ENCODE assay signal across 8 mouse cellular contexts in genomic region chr2:164496847-164497690, GRCm38 (mm10). TPM values are rescaled to one million over a fixed set of nuclear protein-coding genes. Genes with fewer than 3 reads are reported as not detected.
DNase-seq lines count a peak whose midpoint lies in the region; ATAC-seq and TF ChIP-seq lines count a peak whose summit lies in the region.

Pigt (plus strand) TSS chr2:164497520.

- no peak for TF ChIP-seq CTCF in brain, embryonic 14.5 days (IDR thresholded peaks at IDR 0.05; ENCODE audit: borderline replicate concordance, extremely low read depth, insufficient read depth, insufficient read length)
- TF ChIP-seq CTCF in liver, adult 2 months (IDR thresholded peaks at IDR 0.05; ENCODE audit: low read depth, low read length): no peak

- H3K36me3 ChIP-seq in heart, embryonic 11.5 days (ENCODE audit: control insufficient read depth, insufficient read depth, low read length): peaks cover 10% of the 10 kb centered on the region
- H3K36me3 ChIP-seq in kidney, embryonic 16.5 days (ENCODE audit: insufficient read depth, low read length): peaks cover 15% of the 10 kb centered on the region
- peaks cover 4% of the 10 kb centered on the region; the same call in 1 of the 2 replicates for H3K36me3 ChIP-seq in liver, adult 2 months (ENCODE audit: control insufficient read depth, insufficient read depth, low read length)

- H3K27me3 ChIP-seq in heart, embryonic 11.5 days (ENCODE audit: control insufficient read depth, insufficient read depth, low read length): no peaks in the 10 kb centered on the region
- H3K27me3 ChIP-seq in kidney, embryonic 16.5 days (ENCODE audit: insufficient read depth, low read length): no peaks in the 10 kb centered on the region
- no peaks in the 10 kb centered on the region for H3K27me3 ChIP-seq in liver, adult 2 months (ENCODE audit: control insufficient read depth, insufficient read depth, low read length)

- peak within 1 kb of the TSS; percentile 74 for H3K4me3 ChIP-seq in heart, embryonic 11.5 days (ENCODE audit: low read depth, low read length)
- peak within 1 kb of the TSS; percentile 88 for H3K4me3 ChIP-seq in kidney, embryonic 16.5 days (ENCODE audit: low read length)
- H3K4me3 ChIP-seq in liver, adult 2 months (ENCODE audit: insufficient read depth, low read depth, low read length): peak within 1 kb of the TSS; percentile 89

- peak within 1 kb of the TSS; percentile 98 for H3K4me2 ChIP-seq in heart, embryonic 11.5 days
- H3K4me2 ChIP-seq in kidney, embryonic 16.5 days (replicated peaks; ENCODE audit: low read depth, low read length): peak within 1 kb of the TSS; percentile 84

- DNase-seq in CD4-positive helper T cell, adult 2 months (ENCODE audit: low read depth, low spot score): peak; percentile 89
- DNase-seq in brain, embryonic 14.5 days (ENCODE audit: low read depth): peak; percentile 95
- DNase-seq in liver, adult 2 months (ENCODE audit: extremely low read depth, low read depth, low spot score): peak; percentile 65
- DNase-seq in spleen, postnatal 36 days (ENCODE audit: low spot score in 2 of 2): peak; percentile 87

- peaks cover 6% of the 10 kb centered on the region; the same call in 1 of the 2 replicates for H3K79me2 ChIP-seq in liver, adult 2 months (ENCODE audit: control insufficient read depth, insufficient read depth, low read length)

- no peaks in the 10 kb centered on the region for H3K9me3 ChIP-seq in heart, embryonic 11.5 days (replicated peaks; ENCODE audit: control insufficient read depth, low read length)
- no peaks in the 10 kb centered on the region for H3K9me3 ChIP-seq in kidney, embryonic 16.5 days (ENCODE audit: low read length)

- peak within 1 kb of the TSS; percentile 22; the same call in 1 of the 2 replicates for H3K27ac ChIP-seq in heart, embryonic 11.5 days (ENCODE audit: low read depth, low read length)
- peak within 1 kb of the TSS; percentile 53 for H3K27ac ChIP-seq in kidney, embryonic 16.5 days (ENCODE audit: low read length)
- H3K27ac ChIP-seq in liver, adult 2 months (replicated peaks; ENCODE audit: insufficient read depth, low read depth, low read length): peak within 1 kb of the TSS; percentile 77

- 3% methylated on average over 43 of the region's 43 CpGs for WGBS in heart, embryonic 11.5 days (ENCODE audit: insufficient replicate concordance)
- WGBS in kidney, embryonic 16.5 days: 4% methylated on average over 43 of the region's 43 CpGs
- 4% methylated on average over 43 of the region's 43 CpGs for WGBS in liver, adult 2 months

- peak; percentile 87; the same call in 1 of the 2 replicates for TF ChIP-seq POLR2A in brain, embryonic 14.5 days (IDR thresholded peaks at IDR 0.05; ENCODE audit: borderline replicate concordance, extremely low read depth, insufficient read depth, insufficient read length, poor library complexity, severe bottlenecking)
- peak; percentile 79 for TF ChIP-seq POLR2A in liver, adult 2 months (IDR thresholded peaks at IDR 0.05; ENCODE audit: extremely low read depth, insufficient read depth, low read length)

- ATAC-seq in erythroblast, adult 5-6 weeks (replicated peaks; ENCODE audit: low FRiP score, poor library complexity, severe bottlenecking): peak; percentile 100
- peak; percentile 81 for ATAC-seq in heart, embryonic 11.5 days (replicated peaks; ENCODE audit: insufficient number of reproducible peaks, low FRiP score, low TSS enrichment)
- peak; percentile 93 for ATAC-seq in kidney, embryonic 16.5 days (ENCODE audit: low FRiP score, low TSS enrichment)
- ATAC-seq in monocyte, adult 5-6 weeks (replicated peaks; ENCODE audit: insufficient number of reproducible peaks, low FRiP score, low TSS enrichment, poor library complexity, severe bottlenecking): peak; percentile 98

- H3K9ac ChIP-seq in heart, embryonic 11.5 days (ENCODE audit: low read depth, low read length): peak within 1 kb of the TSS; percentile 77
- peak within 1 kb of the TSS; percentile 82 for H3K9ac ChIP-seq in kidney, embryonic 16.5 days (replicated peaks; ENCODE audit: low read length)
- peak within 1 kb of the TSS; percentile 86 for H3K9ac ChIP-seq in liver, adult 2 months (ENCODE audit: low read depth, low read length)

- peaks cover 6% of the 10 kb centered on the region for H3K4me1 ChIP-seq in heart, embryonic 11.5 days (ENCODE audit: control insufficient read depth, insufficient read depth, low read length)
- H3K4me1 ChIP-seq in kidney, embryonic 16.5 days (ENCODE audit: insufficient read depth, low read length): peaks cover 13% of the 10 kb centered on the region
- no peaks in the 10 kb centered on the region; the same call in 1 of the 2 replicates for H3K4me1 ChIP-seq in liver, adult 2 months (ENCODE audit: control insufficient read depth, insufficient read depth, low read length)

RNA-seq across cellular contexts. Expression of gene Pigt, which starts in this region (rescaled TPM):
- polyA plus RNA-seq in brain, embryonic 14.5 days (2012; rRNA removed): 109 and 155 TPM in 2 replicates
- total RNA-seq in erythroblast, adult 5-6 weeks (2015; ENCODE audit: low replicate concordance): 13.6 and 17.1 TPM in 2 replicates
- total RNA-seq in erythroblast, adult 5-6 weeks (2017; ENCODE audit: low replicate concordance): 7.0 and 8.6 TPM in 2 replicates
- polyA plus RNA-seq in heart, embryonic 11.5 days (2014; fragmentation: Nextera tagmentation; extraction: Ambion mirVana): 63.0 and 66.0 TPM in 2 replicates
- polyA plus RNA-seq in kidney, embryonic 16.5 days (2015; fragmentation: Nextera tagmentation; extraction: Ambion mirVana): 70.7 and 75.8 TPM in 2 replicates
- 7.5 and 14.2 TPM in 2 replicates for total RNA-seq in liver, adult 2 months (2014; rRNA removed)
- polyA plus RNA-seq in liver, adult 2 months (2012; rRNA removed): 56.7 and 63.7 TPM in 2 replicates
- total RNA-seq in monocyte, adult 5-6 weeks (2017): 12.6 to 37.4 TPM (median 13.3 TPM) in 3 replicates

Comparison
In these comparisons a context has a peak if more than half of its experiments do, and no peak if none do; other contexts are left out.
1. Peak in every context shown above with its lines: DNase-seq, ATAC-seq, H3K4me3 ChIP-seq and H3K27ac ChIP-seq.
2. H3K27ac ChIP-seq: peak in every context shown above with its lines; median percentile 77 in liver, adult 2 months; 53 in kidney, embryonic 16.5 days; 22 in heart, embryonic 11.5 days.